Mouse (Mus musculus) E14TG2a.4 (cell line): Measurements from ENCODE around the gene Maml3.

Experiments
- H3K27me3 ChIP-seq: 2 replicates; pipeline ENCODE4 v1.6.1; 2014; ENCODE audit warnings: low read length, control low read depth; ENCODE audit not compliant: insufficient read depth
- H3K36me3 ChIP-seq: 2 replicates; pipeline ENCODE4 v1.6.1; 2014; ENCODE audit warnings: low read length, control low read depth; ENCODE audit not compliant: insufficient read depth
- H3K4me1 ChIP-seq: replicated peaks from 2 replicates; pipeline ENCODE4 v1.6.1; 2014; ENCODE audit warnings: low read depth, low read length, control low read depth
- H3K4me3 ChIP-seq: replicated peaks from 2 replicates; pipeline ENCODE4 v1.5.1; 2014; ENCODE audit warnings: mild to moderate bottlenecking, low read length
- H3K9me3 ChIP-seq: 2 replicates; pipeline ENCODE4 v1.6.1; 2014; ENCODE audit warnings: low read length, control low read depth
- CTCF ChIP-seq: conservative IDR thresholded peaks from 2 replicates; pipeline ENCODE4 v1.5.1; 2014; ENCODE audit warnings: low read length
- NANOG ChIP-seq: IDR thresholded peaks from 2 replicates; pipeline ENCODE4 v1.6.1; 2014; ENCODE audit warnings: borderline replicate concordance, low read length, mixed read lengths
- POU5F1 ChIP-seq: IDR thresholded peaks from 2 replicates; pipeline ENCODE4 v1.6.1; 2014; ENCODE audit warnings: low read length, borderline replicate concordance

The Maml3 gene

DNA sequence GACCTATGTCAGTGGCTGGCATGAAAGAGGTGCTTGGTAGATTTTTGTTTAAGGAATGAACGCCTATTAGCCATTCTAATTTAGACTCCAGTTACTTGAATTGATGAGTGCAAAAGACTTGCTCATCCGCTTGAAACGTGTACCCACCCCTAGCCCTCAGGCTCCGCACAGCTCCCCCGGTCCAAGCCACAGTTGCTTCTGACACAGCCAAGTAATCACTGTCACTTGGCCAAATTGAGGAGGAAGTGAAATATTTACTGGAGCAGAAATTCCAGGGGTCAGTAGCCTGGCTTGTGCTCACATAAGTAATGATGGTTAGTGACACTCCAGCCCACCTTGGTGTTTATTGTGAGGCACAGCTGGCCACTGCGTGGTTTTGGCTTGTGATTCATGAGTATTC lies 308.0 kb downstream of the Maml3 start:
- TF ChIP-seq CTCF (no peak), POU5F1 (no peak), NANOG (no peak)
- Histone ChIP-seq H3K27me3 (peaks cover 3% of the 10 kb centered on the region; the same call in 1 of the 2 replicates), H3K4me1 (peaks cover 5% of the 10 kb centered on the region; the same call in 1 of the 2 replicates), H3K4me3 (no peak overlapping the region), H3K36me3 (no peaks in the 10 kb centered on the region), H3K9me3 (no peaks in the 10 kb centered on the region)

DNA sequence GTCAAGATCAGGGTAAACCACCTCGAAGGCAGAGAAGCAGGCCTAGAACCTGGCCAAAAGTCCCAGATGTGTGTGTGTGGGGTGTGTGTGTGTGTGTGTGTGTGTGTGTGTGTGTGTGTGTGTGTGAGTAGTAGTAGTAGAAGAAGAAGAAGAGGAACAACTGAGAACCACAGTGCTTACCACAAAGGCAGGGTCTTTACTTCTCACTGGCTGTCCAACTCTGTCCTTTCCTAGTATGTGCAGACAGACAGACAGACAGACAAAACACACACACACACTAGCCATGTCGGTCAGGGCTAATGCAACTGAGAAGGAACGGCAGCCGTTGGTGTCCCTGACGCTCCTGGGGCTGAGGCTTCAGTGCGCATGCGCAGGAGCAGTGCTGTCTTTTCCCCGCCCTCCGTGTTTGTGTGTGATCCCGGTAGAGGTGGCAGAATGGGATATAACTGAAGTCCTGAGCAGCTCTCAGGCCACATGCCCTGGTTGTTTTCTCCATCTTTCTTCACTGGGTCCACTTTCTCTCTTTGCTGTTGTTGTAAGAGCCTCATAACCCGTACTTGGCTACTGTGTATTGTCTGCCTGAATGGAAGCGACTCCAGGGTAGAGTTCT lies 308.6 kb downstream of the Maml3 start:
- H3K27me3 ChIP-seq, result peaks cover 3% of the 10 kb centered on the region; the same call in 1 of the 2 replicates
- TF ChIP-seq POU5F1 (no peak), CTCF (no peak), NANOG (no peak)
- H3K36me3 ChIP-seq, result no peaks in the 10 kb centered on the region
- H3K4me3 ChIP-seq, result no peak overlapping the region
- H3K9me3 ChIP-seq, result no peaks in the 10 kb centered on the region
- H3K4me1 ChIP-seq, result peaks cover 5% of the 10 kb centered on the region; the same call in 1 of the 2 replicates

DNA sequence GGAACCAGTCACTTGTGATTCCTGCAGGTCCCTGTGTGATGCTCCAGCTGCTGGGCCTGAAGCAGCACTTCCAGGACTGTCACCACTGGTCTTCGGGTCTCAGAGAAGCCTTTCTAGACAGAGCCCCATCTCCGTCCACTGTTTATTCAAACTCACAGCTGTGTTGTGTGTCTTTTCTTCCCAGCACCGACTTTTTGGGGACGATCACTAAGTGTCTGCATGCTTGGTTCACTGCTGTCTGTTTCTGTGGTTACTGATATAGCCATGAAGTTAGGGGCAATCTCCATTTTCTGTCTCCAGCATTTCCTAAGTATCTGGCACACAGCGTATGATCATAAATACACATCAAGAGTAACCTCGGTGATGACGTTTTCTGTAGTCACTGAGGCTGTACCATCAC lies 313.3 kb downstream of the Maml3 start:
- Histone ChIP-seq H3K4me3 (no peak overlapping the region), H3K9me3 (no peaks in the 10 kb centered on the region), H3K27me3 (peaks cover 3% of the 10 kb centered on the region; the same call in 1 of the 2 replicates), H3K36me3 (no peaks in the 10 kb centered on the region), H3K4me1 (peaks cover 12% of the 10 kb centered on the region)
- TF ChIP-seq CTCF (no peak), POU5F1 (no peak), NANOG (no peak)

DNA sequence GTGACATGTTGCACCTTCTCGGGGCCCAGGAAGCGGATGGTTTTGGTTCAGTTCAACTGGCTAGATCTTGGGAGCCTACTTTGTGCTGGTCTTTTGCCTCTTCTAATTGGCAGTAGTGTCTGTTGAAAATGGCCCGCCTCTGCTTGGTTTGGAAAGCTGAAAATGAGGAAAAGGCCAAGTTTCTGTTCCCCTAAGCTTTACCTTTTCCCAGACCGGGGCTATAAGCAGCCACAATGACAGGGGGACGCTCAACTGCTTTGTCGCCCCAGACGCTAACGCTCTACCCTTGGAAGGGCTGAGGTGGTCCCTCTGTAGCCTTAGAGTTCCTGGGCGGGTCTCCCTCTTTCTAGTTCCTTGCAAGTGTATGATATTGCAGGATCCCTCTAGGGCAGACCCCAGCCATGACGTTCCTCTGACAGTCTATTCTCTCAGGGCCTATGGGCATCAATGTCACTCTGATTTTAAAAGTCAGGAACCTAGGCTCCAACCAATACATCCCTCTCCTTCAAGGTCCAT lies 315.4 kb downstream of the Maml3 start:
- no peak overlapping the region for H3K4me3 ChIP-seq
- no peaks in the 10 kb centered on the region for H3K36me3 ChIP-seq
- peaks cover 19% of the 10 kb centered on the region for H3K4me1 ChIP-seq
- peaks cover 9% of the 10 kb centered on the region; the same call in 1 of the 2 replicates for H3K27me3 ChIP-seq
- H3K9me3 ChIP-seq, result no peaks in the 10 kb centered on the region
- no peak for TF ChIP-seq POU5F1
- no peak for TF ChIP-seq CTCF
- TF ChIP-seq NANOG, result no peak

DNA sequence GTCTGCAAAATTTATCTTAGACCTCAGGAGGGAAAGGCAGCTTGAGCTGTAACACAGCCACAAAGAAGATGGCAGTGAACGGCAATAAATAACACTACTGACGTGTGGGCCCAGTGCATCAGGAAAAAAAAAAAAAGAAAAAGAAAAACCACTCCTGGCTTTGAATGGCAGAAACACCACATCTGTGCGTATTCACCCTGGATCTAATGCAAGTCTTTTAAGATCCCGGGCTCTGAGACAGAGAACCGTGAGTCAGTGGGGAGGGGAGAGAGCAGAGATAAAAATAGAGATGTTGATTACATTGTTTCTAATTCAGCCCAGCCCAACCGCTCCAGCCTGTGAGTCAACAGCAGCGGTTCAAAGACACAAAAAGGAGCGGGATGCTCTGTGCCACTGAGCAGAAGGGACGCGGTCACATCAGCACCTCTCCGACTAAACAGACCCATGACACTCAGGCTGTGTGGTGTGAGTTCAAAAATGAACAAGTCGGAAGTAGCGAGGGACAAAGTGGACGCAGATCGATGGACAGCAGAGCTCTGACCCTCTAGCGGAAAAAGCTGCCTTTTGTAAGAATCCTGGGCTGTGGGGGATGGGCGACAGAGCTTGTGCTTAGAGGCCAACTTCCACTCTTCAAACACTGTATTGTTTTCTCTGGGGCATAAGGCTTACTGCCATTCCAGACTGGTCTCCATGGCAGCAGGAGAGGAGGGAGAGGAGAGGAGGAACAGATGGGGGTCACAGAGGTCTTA lies 316.1 kb downstream of the Maml3 start:
- peaks cover 9% of the 10 kb centered on the region; the same call in 1 of the 2 replicates for H3K27me3 ChIP-seq
- H3K9me3 ChIP-seq, result no peaks in the 10 kb centered on the region
- H3K36me3 ChIP-seq, result no peaks in the 10 kb centered on the region
- no peak for TF ChIP-seq POU5F1
- no peak for TF ChIP-seq NANOG
- no peak for TF ChIP-seq CTCF
- no peak overlapping the region for H3K4me3 ChIP-seq
- peaks cover 19% of the 10 kb centered on the region for H3K4me1 ChIP-seq

DNA sequence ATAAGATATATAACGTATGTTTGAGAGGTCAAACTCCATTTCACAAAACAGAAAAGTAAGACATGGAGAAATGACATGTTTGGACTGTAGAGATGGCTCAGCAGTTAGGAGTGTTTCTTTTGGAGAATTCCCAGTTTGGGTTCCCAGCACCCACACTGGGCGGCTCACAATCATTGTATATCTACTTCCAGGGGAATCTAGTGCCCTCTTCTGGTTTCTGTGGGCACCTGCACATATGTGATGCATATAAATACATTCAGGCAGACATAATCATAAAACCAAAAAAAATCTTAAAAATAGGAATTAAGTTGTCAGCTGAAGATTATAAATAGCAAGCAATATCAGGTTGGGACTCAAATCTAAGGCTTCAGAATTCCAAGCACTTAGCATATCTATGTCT lies 316.9 kb downstream of the Maml3 start:
- no peak overlapping the region for H3K4me3 ChIP-seq
- no peak; the same call in 1 of the 2 replicates for TF ChIP-seq CTCF
- TF ChIP-seq POU5F1, result no peak
- TF ChIP-seq NANOG, result no peak
- peaks cover 19% of the 10 kb centered on the region for H3K4me1 ChIP-seq
- H3K36me3 ChIP-seq, result no peaks in the 10 kb centered on the region
- no peaks in the 10 kb centered on the region for H3K9me3 ChIP-seq
- peaks cover 9% of the 10 kb centered on the region; the same call in 1 of the 2 replicates for H3K27me3 ChIP-seq

DNA sequence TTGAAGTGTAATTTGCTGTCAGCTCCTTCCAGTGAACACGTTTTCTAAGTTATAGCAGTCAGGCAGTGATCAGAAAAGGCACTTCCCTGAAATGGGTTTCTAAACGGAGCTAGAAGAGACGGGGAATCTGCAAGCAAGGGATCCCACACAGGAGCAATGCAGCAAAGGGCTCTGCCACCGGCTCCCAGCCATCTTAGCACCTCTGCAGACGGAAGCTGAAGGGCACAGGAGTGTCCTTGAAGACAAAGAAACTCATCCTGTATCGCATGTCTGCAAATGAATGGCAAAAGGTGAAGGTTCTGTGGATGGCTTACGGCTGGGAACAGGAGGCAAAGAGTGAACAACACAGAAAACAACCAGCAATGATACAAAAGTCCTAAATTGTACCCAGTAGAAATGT lies 319.1 kb downstream of the Maml3 start:
- Histone ChIP-seq H3K4me3 (no peak overlapping the region), H3K4me1 (peaks cover 19% of the 10 kb centered on the region), H3K27me3 (peaks cover 9% of the 10 kb centered on the region; the same call in 1 of the 2 replicates), H3K9me3 (no peaks in the 10 kb centered on the region), H3K36me3 (no peaks in the 10 kb centered on the region)
- TF ChIP-seq NANOG (no peak), POU5F1 (no peak), CTCF (no peak)

DNA sequence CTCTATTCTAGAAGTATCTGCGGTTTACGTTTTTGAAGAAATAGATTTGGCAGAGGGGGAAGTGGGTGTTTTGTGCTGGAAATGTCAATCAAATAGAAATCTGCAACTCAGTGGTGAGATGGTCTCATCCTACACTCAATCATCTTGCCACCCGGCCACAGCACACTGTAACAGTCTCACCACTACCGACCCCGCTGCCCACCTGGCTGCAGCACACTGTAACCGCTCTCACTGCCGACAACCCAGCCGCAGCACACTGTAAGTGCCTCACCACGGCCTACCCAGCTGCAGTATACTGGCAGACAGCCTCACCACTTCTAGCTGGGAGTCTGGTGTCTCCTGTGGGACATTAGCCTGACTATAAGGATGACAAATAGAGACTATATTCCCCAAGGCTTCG lies 322.7 kb downstream of the Maml3 start:
- Histone ChIP-seq H3K36me3 (no peaks in the 10 kb centered on the region), H3K4me3 (no peak overlapping the region), H3K27me3 (peaks cover 9% of the 10 kb centered on the region; the same call in 1 of the 2 replicates), H3K4me1 (peaks cover 6% of the 10 kb centered on the region), H3K9me3 (no peaks in the 10 kb centered on the region)
- no peak for TF ChIP-seq CTCF
- no peak for TF ChIP-seq POU5F1
- no peak for TF ChIP-seq NANOG
